Mouse (Mus musculus) brain, embryonic 14.5 days (tissue): ENCODE results near the gene C87499. TPM values are rescaled to one million over a fixed set of nuclear protein-coding genes. Genes with fewer than 3 reads are reported as not detected.
A peak's percentile ranks its signal among the peaks of the same experiment; 100 is the strongest.

ENCODE experiments used
- DNase-seq: peaks from one replicate; pipeline ENCODE4 v3.0.0-alpha.2; 2011; ENCODE audit warnings: low read depth
- CTCF ChIP-seq: fragments of 200-500 bp; IDR thresholded peaks from 2 replicates; pipeline ENCODE4 v1.5.1; 2012; ENCODE audit warnings: inconsistent platforms, mild to moderate bottlenecking, moderate library complexity, borderline replicate concordance; ENCODE audit not compliant: insufficient read depth, insufficient read length; ENCODE audit errors: extremely low read depth
- POLR2A ChIP-seq: fragments of 200-500 bp; IDR thresholded peaks from 2 replicates; pipeline ENCODE4 v1.6.1; 2012; ENCODE audit warnings: mild to moderate bottlenecking, inconsistent platforms, borderline replicate concordance; ENCODE audit not compliant: poor library complexity, insufficient read depth, insufficient read length, severe bottlenecking; ENCODE audit errors: extremely low read depth
- polyA plus RNA-seq: library from polyadenylated mRNA; depleted of rRNA; stranded (reverse); fragments of >200 nt; gene quantifications from 2 replicates; pipeline ENCODE4 v1.2.3, GENCODE M21; 2012; rRNA removed

Gene C87499
- polyA plus RNA-seq: not detected in 2 replicates

- no peak for DNase-seq
- TF ChIP-seq POLR2A (no peak), CTCF (no peak)
Observed at GRCm38 (mm10) chr4:88634311-88634710, at the start of gene C87499. Gene C87499 (minus strand): TSS chr4:88634411.

- TF ChIP-seq POLR2A (no peak), CTCF (no peak)
- DNase-seq: no peak
Observed at GRCm38 (mm10) chr4:88683812-88684211, 49.6 kb upstream of the C87499 start, which contains the start of gene Ifna2. Gene Ifna2 (minus strand): TSS chr4:88683912.

GRCm38 (mm10) chr4:88681353-88681752, 47.1 kb upstream of the C87499 start:
- TF ChIP-seq POLR2A (no peak), CTCF (no peak)

GRCm38 (mm10) chr4:88680362-88680761, 46.2 kb upstream of the C87499 start:
- TF ChIP-seq CTCF: peak; percentile 39; the same call in 1 of the 2 replicates
- TF ChIP-seq POLR2A: no peak
- peak; percentile 50 for DNase-seq

More at GRCm38 (mm10) chr4:88681353-88681752, 47.1 kb upstream of the C87499 start:
- DNase-seq: no peak

GRCm38 (mm10) chr4:88676824-88677223, 42.6 kb upstream of the C87499 start, which contains the start of gene Ifna16:
Gene Ifna16 (minus strand): TSS chr4:88676924.
- no peak for DNase-seq
- TF ChIP-seq CTCF (no peak), POLR2A (no peak)

GRCm38 (mm10) chr4:88655461-88655860, 21.2 kb upstream of the C87499 start:
- no peak for DNase-seq
- no peak for TF ChIP-seq CTCF
- no peak for TF ChIP-seq POLR2A

- DNase-seq: no peak
- TF ChIP-seq CTCF (no peak), POLR2A (no peak)
Observed at GRCm38 (mm10) chr4:88653644-88654043, 19.4 kb upstream of the C87499 start.

GRCm38 (mm10) chr4:88644359-88644758, 10.1 kb upstream of the C87499 start, which contains the start of gene Ifna13:
Gene Ifna13 (minus strand): TSS chr4:88644459.
- no peak for DNase-seq
- TF ChIP-seq CTCF: no peak
- TF ChIP-seq POLR2A: no peak

- TF ChIP-seq CTCF: no peak
- no peak for TF ChIP-seq POLR2A
- peak; percentile 56 for DNase-seq
Observed at GRCm38 (mm10) chr4:88642526-88642925, 8.3 kb upstream of the C87499 start.

GRCm38 (mm10) chr4:88641077-88641831, 7.0 kb upstream of the C87499 start:
- DNase-seq: peak; percentile 96
- TF ChIP-seq CTCF: peak; percentile 84
- TF ChIP-seq POLR2A: no peak

GRCm38 (mm10) chr4:88640704-88641076, 6.5 kb upstream of the C87499 start:
- no peak for DNase-seq
- TF ChIP-seq POLR2A (no peak), CTCF (no peak)

- TF ChIP-seq CTCF (no peak), POLR2A (no peak)
Observed at GRCm38 (mm10) chr4:88603276-88603675, 30.9 kb downstream of the C87499 start, which contains the start of gene Ifna12. Gene Ifna12 (minus strand): TSS chr4:88603376.

GRCm38 (mm10) chr4:88592285-88592684, 41.9 kb downstream of the C87499 start, which contains the start of gene Ifna9:
Gene Ifna9 (minus strand): TSS chr4:88592385.
- DNase-seq: no peak
- TF ChIP-seq POLR2A (no peak), CTCF (no peak)

More at GRCm38 (mm10) chr4:88603276-88603675, 30.9 kb downstream of the C87499 start, which contains the start of gene Ifna12:
- no peak for DNase-seq

Other genes with a start within 250 kb of the C87499 start
- 0.98 and 1.7 TPM in 2 replicates for gene Hacd4, start 195.5 kb downstream of the C87499 start, polyA plus RNA-seq
- gene Ifnb1, start 111.6 kb downstream of the C87499 start, polyA plus RNA-seq: not detected in 2 replicates
- not detected in 2 replicates for gene Ifna15, start 76.2 kb downstream of the C87499 start, polyA plus RNA-seq
- not detected in 2 replicates for gene Ifna14, start 62.6 kb downstream of the C87499 start, polyA plus RNA-seq
- gene Ifna9, start 42.0 kb downstream of the C87499 start, polyA plus RNA-seq: not detected in 2 replicates
- not detected in 2 replicates for gene Ifna12, start 31.0 kb downstream of the C87499 start, polyA plus RNA-seq
- gene Ifna13, start 10.0 kb upstream of the C87499 start, polyA plus RNA-seq: not detected in 2 replicates
- gene Ifna16, start 42.5 kb upstream of the C87499 start, polyA plus RNA-seq: not detected in 2 replicates
- not detected in 2 replicates for gene Ifna2, start 49.5 kb upstream of the C87499 start, polyA plus RNA-seq
- not detected in 2 replicates for gene Ifnab, start 56.9 kb upstream of the C87499 start, polyA plus RNA-seq
- 1.2 and 2.4 TPM in 2 replicates for gene Gm26566, start 87.4 kb upstream of the C87499 start, polyA plus RNA-seq
- gene Klhl9, start 88.1 kb upstream of the C87499 start, polyA plus RNA-seq: 45.5 and 69.0 TPM in 2 replicates
- not detected in 2 replicates for gene Gm13271, start 120.5 kb upstream of the C87499 start, polyA plus RNA-seq
- gene Gm13283, start 125.7 kb upstream of the C87499 start, polyA plus RNA-seq: not detected in 2 replicates
- gene Gm13290, start 139.4 kb upstream of the C87499 start, polyA plus RNA-seq: not detected in 2 replicates
- gene Gm13289, start 142.5 kb upstream of the C87499 start, polyA plus RNA-seq: not detected in 2 replicates
- 0.11 TPM in 1 of 2 replicates, not detected in the other for gene Gm13272, start 145.4 kb upstream of the C87499 start, polyA plus RNA-seq
- not detected in 2 replicates for gene Ifnz, start 147.7 kb upstream of the C87499 start, polyA plus RNA-seq
- not detected in 2 replicates for gene Gm13276, start 151.3 kb upstream of the C87499 start, polyA plus RNA-seq
- not detected in 2 replicates for gene Gm13277, start 154.2 kb upstream of the C87499 start, polyA plus RNA-seq
- not detected in 2 replicates for gene Gm13278, start 157.1 kb upstream of the C87499 start, polyA plus RNA-seq
- not detected in 2 replicates for gene Gm13275, start 160.1 kb upstream of the C87499 start, polyA plus RNA-seq
- gene Gm13279, start 163.0 kb upstream of the C87499 start, polyA plus RNA-seq: not detected in 2 replicates
- not detected in 2 replicates for gene Gm13285, start 165.3 kb upstream of the C87499 start, polyA plus RNA-seq
- not detected in 2 replicates for gene Gm13287, start 168.8 kb upstream of the C87499 start, polyA plus RNA-seq
- not detected in 2 replicates for gene Gm13288, start 171.1 kb upstream of the C87499 start, polyA plus RNA-seq
- gene Ifna7, start 181.8 kb upstream of the C87499 start, polyA plus RNA-seq: 0.15 TPM in 1 of 2 replicates, not detected in the other
- not detected in 2 replicates for gene Ifna11, start 185.5 kb upstream of the C87499 start, polyA plus RNA-seq
- not detected in 2 replicates for gene Ifna6, start 193.0 kb upstream of the C87499 start, polyA plus RNA-seq
- gene Ifna5, start 201.1 kb upstream of the C87499 start, polyA plus RNA-seq: not detected in 2 replicates
- gene Ifna4, start 207.4 kb upstream of the C87499 start, polyA plus RNA-seq: not detected in 2 replicates
- not detected in 2 replicates for gene Ifna1, start 215.7 kb upstream of the C87499 start, polyA plus RNA-seq
- not detected in 2 replicates for gene Ifne, start 245.8 kb upstream of the C87499 start, polyA plus RNA-seq